Mouse (Mus musculus): Measurements from ENCODE around the gene Olfr466. TPM values are rescaled to one million over a fixed set of nuclear protein-coding genes. Genes with fewer than 3 reads are reported as not detected.

Gene Olfr466
- not detected in 2 replicates for polyA plus RNA-seq (2015; fragmentation: Nextera tagmentation; extraction: Ambion mirVana)

DNA sequence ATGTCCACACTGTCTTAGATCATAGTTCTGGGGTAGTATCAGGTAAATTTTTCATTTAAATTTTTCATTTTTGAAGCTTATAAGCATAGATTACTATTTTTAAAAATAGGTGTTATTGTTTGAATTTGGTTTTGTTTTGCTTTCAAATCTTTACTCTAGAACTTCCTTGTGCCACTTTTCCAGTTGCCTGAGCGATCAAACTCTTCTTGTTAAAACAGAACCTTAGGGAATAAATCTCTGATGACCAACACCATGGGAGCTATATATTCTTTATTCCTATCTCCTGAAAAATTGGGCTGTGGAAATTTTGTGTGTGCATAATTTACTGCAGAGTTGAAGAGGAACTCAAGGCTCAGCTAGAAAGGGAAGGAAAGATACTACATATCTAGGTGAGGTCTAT is at the start of gene Olfr466:
Olfr466 (plus strand) TSS at position 301 of the 400 bp plus-strand sequence.
- 75% methylated on average over 1 of the region's 1 CpGs for WGBS
- DNase-seq (ENCODE audit: low spot score) (no peak), ATAC-seq (no peak)

DNA sequence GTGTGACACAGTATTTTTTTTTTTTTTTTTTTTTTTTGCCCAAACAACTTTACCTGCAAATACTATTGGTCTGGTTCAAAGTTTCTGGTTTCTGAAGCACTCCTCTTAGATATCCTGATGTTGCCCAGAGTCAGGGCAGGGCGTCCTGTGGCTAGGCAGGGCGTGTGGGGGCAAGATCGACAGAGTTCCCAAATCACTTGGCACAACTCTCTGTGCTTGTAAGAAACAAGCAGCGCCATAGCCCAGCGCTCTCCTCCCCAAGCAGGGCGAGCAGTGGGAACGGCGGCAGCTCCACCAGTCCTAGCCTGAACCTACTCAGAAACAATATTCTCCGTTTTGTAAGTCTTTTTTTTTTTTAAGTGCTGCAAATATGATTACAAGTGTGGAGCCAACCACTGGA is 49.4 kb upstream of the Olfr466 start:
- Histone ChIP-seq H3K36me3 (ENCODE audit: insufficient read depth, low read length) (no peaks in the 10 kb centered on the region), H3K27ac (ENCODE audit: low read length) (no peak overlapping the region), H3K4me1 (ENCODE audit: insufficient read depth, low read depth, low read length) (no peaks in the 10 kb centered on the region), H3K4me2 (replicated peaks; ENCODE audit: low read depth, low read length) (no peak overlapping the region), H3K9me3 (ENCODE audit: low read length) (no peaks in the 10 kb centered on the region; the same call in 1 of the 2 replicates), H3K9ac (replicated peaks; ENCODE audit: low read depth) (no peak overlapping the region), H3K4me3 (ENCODE audit: low read depth, low read length) (no peak overlapping the region), H3K27me3 (replicated peaks; ENCODE audit: insufficient read depth, low read length) (no peaks in the 10 kb centered on the region)
- TF ChIP-seq CTCF (IDR thresholded peaks at IDR 0.05): no peak
- TF ChIP-seq EP300 (IDR thresholded peaks at IDR 0.05): no peak
- ATAC-seq (no peak), DNase-seq (ENCODE audit: low spot score) (no peak)
- WGBS: 96% methylated on average over 9 of the region's 9 CpGs

More for the DNA sequence above, at the start of gene Olfr466:
- Histone ChIP-seq H3K27me3 (replicated peaks; ENCODE audit: insufficient read depth, low read length) (no peaks in the 10 kb centered on the region), H3K4me2 (replicated peaks; ENCODE audit: low read depth, low read length) (no peak within 1 kb of the TSS), H3K4me1 (ENCODE audit: insufficient read depth, low read depth, low read length) (no peaks in the 10 kb centered on the region), H3K9ac (replicated peaks; ENCODE audit: low read depth) (no peak within 1 kb of the TSS), H3K36me3 (ENCODE audit: insufficient read depth, low read length) (no peaks in the 10 kb centered on the region), H3K27ac (ENCODE audit: low read length) (no peak within 1 kb of the TSS), H3K9me3 (ENCODE audit: low read length) (no peaks in the 10 kb centered on the region; the same call in 1 of the 2 replicates), H3K4me3 (ENCODE audit: low read depth, low read length) (no peak within 1 kb of the TSS)
- TF ChIP-seq CTCF (IDR thresholded peaks at IDR 0.05) (no peak), EP300 (IDR thresholded peaks at IDR 0.05) (no peak)

DNA sequence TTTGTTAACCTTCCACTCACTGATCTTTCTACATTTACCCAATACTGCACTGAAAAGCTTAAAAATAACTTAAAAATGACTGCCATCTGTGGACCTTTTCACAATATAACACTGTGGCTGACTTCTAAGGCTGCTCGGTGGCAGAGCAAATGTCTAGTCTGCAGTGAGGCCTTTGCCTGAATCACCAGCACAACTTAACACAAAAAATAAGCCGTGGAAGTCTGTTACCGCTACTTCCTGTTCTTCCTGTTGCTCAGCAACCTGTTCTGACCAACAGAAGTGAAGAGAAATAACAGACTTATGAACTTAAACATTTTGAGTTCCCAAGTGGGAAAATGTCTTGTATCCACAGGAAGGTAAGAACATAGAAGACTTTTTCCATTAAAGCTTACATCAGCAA is 48.8 kb upstream of the Olfr466 start:
- ATAC-seq (no peak), DNase-seq (ENCODE audit: low spot score) (peak; percentile 10)
- no peak overlapping the region for H3K4me3 ChIP-seq (ENCODE audit: low read depth, low read length)
- no peak overlapping the region for H3K4me2 ChIP-seq (replicated peaks; ENCODE audit: low read depth, low read length)
- WGBS: 88% methylated on average over 3 of the region's 3 CpGs
- H3K27me3 ChIP-seq (replicated peaks; ENCODE audit: insufficient read depth, low read length): no peaks in the 10 kb centered on the region
- no peak overlapping the region for H3K27ac ChIP-seq (ENCODE audit: low read length)
- H3K36me3 ChIP-seq (ENCODE audit: insufficient read depth, low read length): no peaks in the 10 kb centered on the region
- no peak overlapping the region for H3K9ac ChIP-seq (replicated peaks; ENCODE audit: low read depth)
- TF ChIP-seq CTCF (IDR thresholded peaks at IDR 0.05): no peak
- TF ChIP-seq EP300 (IDR thresholded peaks at IDR 0.05): no peak
- H3K9me3 ChIP-seq (ENCODE audit: low read length): no peaks in the 10 kb centered on the region; the same call in 1 of the 2 replicates
- no peaks in the 10 kb centered on the region for H3K4me1 ChIP-seq (ENCODE audit: insufficient read depth, low read depth, low read length)

DNA sequence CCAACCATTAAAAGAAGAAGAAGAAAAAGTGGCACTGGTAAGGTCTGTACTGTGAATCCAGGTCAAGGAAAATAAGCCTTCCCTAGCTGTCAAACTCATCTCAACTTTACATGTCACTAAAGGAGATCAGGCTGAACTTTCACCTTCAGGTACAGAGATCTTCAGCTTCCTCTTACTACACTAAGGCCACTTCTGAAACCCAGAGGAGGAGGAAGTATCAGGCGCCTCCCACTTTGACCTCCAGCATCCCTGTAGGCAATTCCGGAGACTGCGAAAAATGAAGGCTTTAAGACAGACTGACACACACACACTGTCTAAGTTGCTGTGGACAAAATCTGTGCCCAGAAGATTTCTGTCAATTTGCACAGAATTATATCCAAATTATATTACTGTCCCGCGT is 38.1 kb upstream of the Olfr466 start:
- no peaks in the 10 kb centered on the region for H3K36me3 ChIP-seq (ENCODE audit: insufficient read depth, low read length)
- peak overlapping the region; percentile 56 for H3K4me2 ChIP-seq (replicated peaks; ENCODE audit: low read depth, low read length)
- H3K9ac ChIP-seq (replicated peaks; ENCODE audit: low read depth): peak overlapping the region; percentile 90
- no peak for TF ChIP-seq EP300 (IDR thresholded peaks at IDR 0.05)
- no peak for TF ChIP-seq CTCF (IDR thresholded peaks at IDR 0.05)
- ATAC-seq: no peak; the same call in 1 of the 2 replicates
- peak overlapping the region; percentile 76 for H3K4me3 ChIP-seq (ENCODE audit: low read depth, low read length)
- DNase-seq (ENCODE audit: low spot score): peak; percentile 70
- peak overlapping the region; percentile 89 for H3K27ac ChIP-seq (ENCODE audit: low read length)
- WGBS: under 1% methylated on average over 5 of the region's 5 CpGs
- H3K27me3 ChIP-seq (replicated peaks; ENCODE audit: insufficient read depth, low read length): no peaks in the 10 kb centered on the region
- H3K9me3 ChIP-seq (ENCODE audit: low read length): no peaks in the 10 kb centered on the region
- H3K4me1 ChIP-seq (ENCODE audit: insufficient read depth, low read depth, low read length): no peaks in the 10 kb centered on the region

DNA sequence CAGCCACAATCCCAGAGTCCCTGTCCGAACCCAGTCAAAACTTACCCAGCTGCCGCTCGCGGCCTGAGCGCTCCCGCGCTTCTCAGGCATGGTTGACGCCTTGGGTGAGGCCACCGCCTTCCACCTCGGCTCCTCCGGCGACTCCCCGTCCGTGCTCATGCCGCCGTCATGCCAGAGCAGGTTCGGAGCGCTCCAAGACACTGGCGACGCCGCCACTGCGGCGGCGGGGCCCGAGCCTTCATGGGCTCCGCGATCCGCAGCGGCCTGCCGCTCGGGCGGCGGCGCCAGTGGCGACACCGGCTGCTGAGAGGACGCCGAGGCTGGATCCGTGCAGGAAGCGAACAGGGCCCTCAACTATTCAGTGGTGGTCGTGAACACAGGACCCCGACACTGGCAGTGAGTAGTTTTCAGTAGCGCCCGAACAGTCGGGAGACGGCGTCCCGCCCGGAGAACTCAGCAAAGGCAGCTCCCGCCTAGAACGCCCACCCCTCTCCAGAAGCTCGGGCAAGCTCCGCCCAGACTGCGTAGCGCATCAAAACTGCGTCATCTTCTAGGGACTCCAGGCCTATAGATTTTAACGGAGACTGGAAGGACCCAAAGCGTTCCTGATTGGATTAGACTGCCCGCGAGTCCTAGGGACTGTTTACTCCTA is 37.5 kb upstream of the Olfr466 start, which contains the start of gene Mfsd14b:
Mfsd14b (minus strand) TSS at position 517 of the 652 bp plus-strand sequence.
- under 1% methylated on average over 56 of the region's 60 CpGs for WGBS
- peak; percentile 98 for DNase-seq (ENCODE audit: low spot score)
- H3K27me3 ChIP-seq (replicated peaks; ENCODE audit: insufficient read depth, low read length): no peaks in the 10 kb centered on the region
- no peaks in the 10 kb centered on the region for H3K9me3 ChIP-seq (ENCODE audit: low read length)
- peak; percentile 99 for ATAC-seq
- peak within 1 kb of the TSS; percentile 89 for H3K27ac ChIP-seq (ENCODE audit: low read length)
- no peaks in the 10 kb centered on the region for H3K4me1 ChIP-seq (ENCODE audit: insufficient read depth, low read depth, low read length)
- peak within 1 kb of the TSS; percentile 56 for H3K4me2 ChIP-seq (replicated peaks; ENCODE audit: low read depth, low read length)
- peak within 1 kb of the TSS; percentile 90 for H3K9ac ChIP-seq (replicated peaks; ENCODE audit: low read depth)
- peak within 1 kb of the TSS; percentile 76 for H3K4me3 ChIP-seq (ENCODE audit: low read depth, low read length)
- TF ChIP-seq EP300 (IDR thresholded peaks at IDR 0.05) (no peak), CTCF (IDR thresholded peaks at IDR 0.05) (no peak)
- no peaks in the 10 kb centered on the region for H3K36me3 ChIP-seq (ENCODE audit: insufficient read depth, low read length)

DNA sequence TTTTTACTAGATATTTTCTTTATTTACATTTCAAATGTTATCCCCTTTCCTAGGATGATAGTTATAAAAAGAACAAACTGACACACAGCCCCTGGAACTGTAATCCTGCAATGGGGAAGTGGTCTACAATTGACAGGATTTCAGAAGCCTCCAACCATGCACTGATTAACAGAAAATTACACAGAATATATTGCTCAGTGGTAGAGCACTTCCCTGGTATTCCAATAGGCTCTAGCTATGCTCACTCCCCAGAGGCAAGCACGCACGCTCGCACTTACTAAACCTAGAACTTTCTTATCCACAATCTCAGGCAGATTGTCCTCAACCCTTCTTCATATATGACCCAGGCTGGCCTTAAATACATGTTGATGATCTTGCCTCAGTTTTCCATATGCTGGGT is 36.8 kb upstream of the Olfr466 start:
- no peak for TF ChIP-seq CTCF (IDR thresholded peaks at IDR 0.05)
- TF ChIP-seq EP300 (IDR thresholded peaks at IDR 0.05): no peak
- DNase-seq (ENCODE audit: low spot score): peak; percentile 33

More for the DNA sequence above, 36.8 kb upstream of the Olfr466 start:
- Histone ChIP-seq H3K4me1 (ENCODE audit: insufficient read depth, low read depth, low read length) (no peaks in the 10 kb centered on the region), H3K4me3 (ENCODE audit: low read depth, low read length) (peak overlapping the region; percentile 76), H3K27me3 (replicated peaks; ENCODE audit: insufficient read depth, low read length) (no peaks in the 10 kb centered on the region), H3K9ac (replicated peaks; ENCODE audit: low read depth) (peak overlapping the region; percentile 90), H3K9me3 (ENCODE audit: low read length) (no peaks in the 10 kb centered on the region), H3K4me2 (replicated peaks; ENCODE audit: low read depth, low read length) (peak overlapping the region; percentile 56), H3K36me3 (ENCODE audit: insufficient read depth, low read length) (no peaks in the 10 kb centered on the region), H3K27ac (ENCODE audit: low read length) (peak overlapping the region; percentile 89)
- 68% methylated on average over 3 of the region's 3 CpGs for WGBS
- ATAC-seq: no peak

All from lung, postnatal 0 days (tissue).